Mouse (Mus musculus) erythroid progenitor cell, adult 5-6 weeks (primary cell): ENCODE data around the gene Pex11b. TPM values are rescaled to one million over a fixed set of nuclear protein-coding genes. Genes with fewer than 3 reads are reported as not detected.
"Not testable (repeated sequence)": the region's sequence is repeated elsewhere in the genome, so short reads cannot be mapped to it uniquely, and the experiment has no call there.

Source experiments
- ATAC-seq: replicated peaks from 2 replicates; pipeline ENCODE4 v1.8.0; 2016; ENCODE audit warnings: moderate number of reproducible peaks, mild to moderate bottlenecking, moderate TSS enrichment, inconsistent platforms; ENCODE audit not compliant: poor library complexity, low FRiP score, severe bottlenecking
- total RNA-seq, 2 experiments: library from RNA; stranded (forward) in 1 of 2; stranded (reverse) in 1 of 2; fragments of 150-400 nt in 1 of 2; fragments of 186-747, 209-891 nt in 1 of 2; gene quantifications; 2 replicates each; pipeline versions ENCODE4 v1.2.3 to v1.2.4; 2015 to 2017; ENCODE audit warnings: low replicate concordance in 2 of 2

The Pex11b gene
- total RNA-seq, 2 experiments from 2014 or later: 0.68 to 18.9 TPM

DNA sequence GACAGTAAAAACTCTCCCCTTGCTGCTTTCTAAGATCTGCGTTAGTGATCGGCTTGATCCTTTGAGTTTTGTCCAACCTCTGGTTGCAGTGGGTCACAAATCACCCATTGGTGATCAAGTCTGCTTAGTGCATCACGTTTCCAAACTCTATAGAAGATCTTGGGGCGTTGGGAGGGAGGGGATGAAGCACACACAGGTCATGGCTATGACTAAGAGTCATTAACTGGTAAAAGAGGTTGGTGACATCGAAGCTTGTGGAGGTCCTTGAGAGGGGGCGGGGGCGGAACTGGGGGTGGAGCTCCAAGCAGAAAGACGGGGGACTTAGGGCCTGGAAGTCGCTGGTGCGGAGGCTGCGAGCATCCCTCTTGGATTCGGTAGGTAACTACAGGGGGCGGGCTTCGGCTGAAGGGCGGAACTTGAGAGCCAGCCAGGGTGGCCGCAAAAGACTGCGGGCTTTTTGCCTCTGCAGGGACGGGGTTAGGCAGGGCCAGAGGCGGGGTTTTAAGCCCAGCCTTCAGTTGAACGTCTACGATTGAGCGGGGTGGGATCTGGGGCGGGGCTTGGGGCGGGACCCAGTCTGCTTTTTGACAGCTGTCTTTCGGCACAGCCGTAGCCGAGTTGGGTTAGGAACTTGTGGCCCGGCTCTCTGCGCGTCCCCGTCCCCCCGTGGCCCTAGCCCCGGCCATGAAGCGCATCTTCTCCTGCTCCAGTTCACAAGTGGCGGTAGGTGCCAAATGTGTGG is 34.7 kb downstream of the Pex11b start, which contains the start of gene Ankrd35:
Gene Ankrd35 (plus strand): TSS at position 405 of the 742 bp plus-strand sequence.
- peak; percentile 92 for ATAC-seq

DNA sequence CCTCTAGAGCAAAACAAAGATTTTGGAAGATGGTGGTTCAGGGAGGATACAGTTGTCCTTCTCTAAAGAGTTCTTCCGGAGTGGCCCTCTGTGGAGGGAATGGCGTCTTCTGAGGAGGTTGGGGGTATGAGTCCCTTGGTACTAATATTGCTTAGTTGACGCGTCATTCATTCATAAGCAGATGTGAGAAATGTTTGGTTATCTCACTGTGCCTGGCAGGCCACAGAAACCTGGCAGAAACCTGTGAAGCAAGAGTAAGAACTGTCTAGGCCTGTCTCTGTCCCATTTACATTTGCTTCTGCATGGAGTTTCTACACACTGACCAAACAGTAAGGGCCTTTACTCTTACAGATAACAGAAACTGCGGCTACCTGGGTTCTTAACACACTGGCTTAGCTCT is 36.3 kb downstream of the Pex11b start:
- no peak for ATAC-seq

DNA sequence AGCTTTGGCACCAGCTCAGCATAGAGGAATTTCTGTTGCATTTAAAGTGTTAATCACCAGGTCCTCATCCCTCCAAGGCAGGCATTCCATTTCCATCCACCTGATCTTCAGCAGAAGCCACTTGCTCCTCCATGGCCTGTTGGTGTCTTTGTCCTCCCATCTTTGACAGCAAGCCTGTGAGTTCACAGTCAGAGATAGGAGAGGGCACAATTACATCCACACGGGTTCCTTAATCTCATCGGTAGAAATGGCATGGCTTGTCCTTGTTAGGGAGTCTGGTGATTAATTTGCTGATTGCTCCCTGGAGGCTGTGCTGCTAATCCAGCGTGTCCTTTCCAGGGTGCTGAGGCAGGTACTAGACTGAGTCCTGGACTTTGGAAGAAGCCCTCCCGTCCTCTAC is 38.3 kb downstream of the Pex11b start:
- ATAC-seq: no peak

DNA sequence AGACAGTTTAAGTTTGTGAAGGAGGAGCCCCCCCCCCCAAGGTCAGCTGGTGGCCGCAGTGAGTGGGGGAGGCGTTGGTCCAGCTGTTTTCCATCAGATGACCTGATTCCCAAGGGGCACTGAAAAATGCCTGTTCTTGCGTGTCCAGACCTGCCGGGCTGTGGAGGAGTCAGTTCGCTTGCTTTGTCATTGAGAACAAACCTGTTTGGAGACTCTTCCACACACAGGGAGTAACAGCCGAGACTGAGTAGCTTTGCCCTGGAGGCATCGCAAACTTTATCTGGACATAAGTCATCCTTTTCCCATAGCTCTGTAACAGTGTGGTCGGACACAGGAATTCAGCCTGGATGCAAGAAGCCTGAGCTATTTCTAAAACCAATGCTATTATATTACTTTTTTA is 39.3 kb downstream of the Pex11b start:
- no peak for ATAC-seq

DNA sequence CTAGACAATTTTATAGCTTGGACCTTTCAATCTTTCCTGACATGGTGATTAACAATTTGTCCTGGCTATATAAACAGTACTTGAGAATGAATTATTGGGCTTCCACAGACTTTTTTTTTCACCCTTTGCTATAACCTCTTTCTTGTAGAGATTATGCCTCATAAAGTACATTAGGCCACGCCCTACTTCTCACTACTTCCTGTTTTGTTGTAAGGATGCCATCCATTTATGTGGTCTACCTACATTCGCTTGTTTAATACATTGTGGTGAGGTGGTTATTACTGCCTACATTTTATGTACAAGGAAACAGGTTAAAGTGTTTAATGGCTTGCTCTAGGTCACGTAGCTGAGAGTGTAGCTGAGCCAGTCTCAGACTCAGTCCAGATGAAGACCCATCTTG is 40.0 kb downstream of the Pex11b start:
- ATAC-seq: no peak

DNA sequence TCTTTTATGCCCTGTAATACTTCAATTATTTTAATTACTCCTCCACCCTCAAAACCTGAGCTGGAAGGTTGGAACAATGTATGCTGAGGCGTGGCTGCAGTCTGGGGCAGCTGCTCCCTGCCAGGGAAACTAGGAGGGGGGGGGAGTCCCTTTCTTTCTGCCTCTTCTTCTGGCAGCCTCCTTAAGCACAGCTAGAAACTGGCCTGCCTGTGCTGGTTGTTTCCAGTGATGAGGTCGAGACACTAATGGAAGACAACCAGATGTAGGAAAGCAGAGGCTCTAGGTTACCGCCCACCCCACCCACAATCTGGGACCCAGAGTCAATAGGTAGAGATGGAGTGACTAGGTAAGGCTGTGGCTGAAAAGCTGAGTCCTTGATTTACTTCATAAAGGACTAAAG is 40.5 kb downstream of the Pex11b start:
- ATAC-seq: no peak

DNA sequence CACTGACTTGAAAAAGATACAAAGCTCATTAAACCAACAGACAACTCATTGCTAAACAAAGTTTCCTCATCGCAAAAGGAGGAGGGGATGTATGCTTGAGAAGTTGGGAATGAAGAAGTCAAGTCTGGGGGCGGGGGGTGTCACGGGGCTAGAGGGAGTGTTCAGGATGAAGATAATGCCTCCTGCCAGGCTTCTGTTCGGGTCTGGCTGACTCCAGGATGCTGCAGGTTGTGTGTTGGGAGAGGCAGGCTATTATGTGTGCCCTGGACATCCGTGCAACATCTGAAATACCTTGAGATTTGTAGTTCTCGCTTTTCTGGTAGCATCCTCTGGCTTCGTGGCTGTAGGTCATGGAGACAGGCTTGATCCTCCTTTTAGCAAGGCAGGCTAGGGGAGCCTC is 43.3 kb downstream of the Pex11b start:
- ATAC-seq: no peak

DNA sequence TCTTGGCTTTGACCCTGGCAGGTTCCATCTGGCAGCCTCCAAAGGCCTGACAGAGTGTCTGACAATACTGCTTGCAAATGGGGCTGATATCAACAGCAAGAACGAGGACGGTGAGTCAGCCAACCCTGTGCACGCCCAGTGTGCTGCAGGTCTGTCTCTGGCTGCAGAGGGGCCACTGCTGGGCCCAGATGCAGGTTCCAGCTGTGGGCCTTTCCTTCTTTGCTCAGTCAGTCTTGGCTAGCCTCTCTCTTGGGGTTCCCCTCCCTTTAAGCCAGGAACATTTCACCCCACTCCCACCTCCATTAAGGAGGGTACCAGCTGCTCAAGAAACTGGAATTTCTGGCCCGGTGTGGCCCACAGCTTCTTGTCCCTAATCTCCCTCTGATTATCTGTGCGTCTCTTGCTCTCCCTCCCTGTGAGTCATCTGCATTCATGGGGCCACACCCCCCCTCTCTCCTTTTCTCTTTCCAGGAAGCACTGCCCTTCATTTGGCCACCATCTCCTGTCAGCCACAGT is 44.0 kb downstream of the Pex11b start:
- no peak for ATAC-seq

DNA sequence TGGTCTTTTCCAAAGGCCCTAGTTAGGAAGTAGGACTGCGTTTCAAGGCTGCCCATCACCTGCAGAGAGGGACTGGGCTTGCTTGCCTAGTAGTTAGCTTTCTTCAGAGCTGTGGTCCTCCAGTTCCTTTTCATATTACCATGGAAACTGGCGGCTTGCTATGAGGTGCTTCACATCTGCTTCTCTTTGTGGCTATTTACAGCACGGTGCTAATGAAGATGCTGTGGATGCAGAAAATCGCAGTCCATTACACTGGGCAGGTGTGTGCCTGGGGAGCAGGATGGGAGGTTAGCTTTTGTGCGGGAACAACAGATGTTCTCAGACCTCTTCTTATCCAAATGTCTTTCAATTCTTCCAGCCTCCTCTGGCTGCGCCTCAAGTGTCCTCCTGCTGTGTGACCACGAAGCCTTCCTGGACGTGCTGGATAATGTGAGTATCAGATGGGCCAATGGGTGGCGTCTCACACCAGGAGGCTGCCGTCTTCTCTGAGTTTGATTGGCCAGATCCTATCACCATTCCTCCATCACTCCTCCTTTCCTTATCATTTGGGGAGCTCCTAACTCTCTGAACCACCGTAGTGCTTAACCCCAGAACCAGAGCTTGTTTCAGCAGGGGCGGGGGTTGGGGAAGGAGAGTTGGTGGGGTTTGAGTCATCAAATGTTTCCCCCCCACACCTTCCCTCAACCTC is 45.2 kb downstream of the Pex11b start:
- no peak for ATAC-seq

DNA sequence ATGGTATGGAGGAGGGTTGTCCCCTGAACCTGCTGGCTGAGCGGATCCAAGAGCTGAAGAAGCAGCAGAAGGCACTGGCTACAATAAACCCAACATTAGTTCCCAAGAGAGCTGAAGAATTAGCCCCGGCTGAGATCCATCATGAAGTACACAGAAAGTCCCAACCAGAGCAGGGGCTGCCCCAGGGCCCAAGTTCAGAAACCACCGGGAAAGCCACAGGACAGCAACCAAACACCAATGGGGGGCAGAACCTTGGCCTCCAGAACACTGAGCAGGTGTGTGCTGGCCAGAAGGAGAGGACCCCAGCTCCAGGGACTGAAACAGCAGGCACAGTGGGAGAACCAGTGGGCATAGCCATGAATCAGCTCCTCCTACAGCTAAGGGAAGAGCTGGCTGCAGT is 48.3 kb downstream of the Pex11b start:
- no peak for ATAC-seq

DNA sequence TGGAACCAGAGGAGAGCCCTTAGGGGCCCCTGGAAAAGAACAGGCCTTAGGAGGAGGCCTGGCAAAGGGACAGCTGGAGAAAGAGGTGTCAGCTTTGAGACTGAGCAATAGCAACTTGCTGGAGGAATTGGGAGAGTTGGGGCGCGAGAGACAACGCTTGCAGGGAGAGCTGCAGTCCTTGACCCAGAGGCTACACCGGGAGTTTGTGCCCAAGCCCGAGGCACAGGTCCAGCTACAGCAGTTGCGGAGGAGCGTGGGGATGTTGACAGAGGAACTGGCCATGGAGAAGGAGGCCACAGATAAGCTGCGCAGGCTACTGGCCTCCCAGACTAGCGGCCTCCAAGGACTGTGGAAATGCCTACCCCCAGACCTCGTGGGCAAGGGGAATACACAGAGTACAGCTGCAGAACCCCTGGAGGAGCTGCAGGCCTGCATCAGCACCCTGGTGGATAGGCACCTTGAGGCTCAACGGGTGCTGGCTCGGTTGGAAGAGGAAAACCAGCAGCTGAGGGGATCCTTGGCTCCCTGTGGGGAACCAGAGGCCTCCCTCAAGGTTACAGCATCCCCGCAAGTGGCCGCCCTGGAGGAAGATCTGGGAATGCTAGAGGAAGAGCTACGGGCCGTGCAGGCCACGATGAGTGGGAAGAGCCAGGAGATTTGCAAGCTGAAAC is 49.1 kb downstream of the Pex11b start:
- ATAC-seq: no peak

DNA sequence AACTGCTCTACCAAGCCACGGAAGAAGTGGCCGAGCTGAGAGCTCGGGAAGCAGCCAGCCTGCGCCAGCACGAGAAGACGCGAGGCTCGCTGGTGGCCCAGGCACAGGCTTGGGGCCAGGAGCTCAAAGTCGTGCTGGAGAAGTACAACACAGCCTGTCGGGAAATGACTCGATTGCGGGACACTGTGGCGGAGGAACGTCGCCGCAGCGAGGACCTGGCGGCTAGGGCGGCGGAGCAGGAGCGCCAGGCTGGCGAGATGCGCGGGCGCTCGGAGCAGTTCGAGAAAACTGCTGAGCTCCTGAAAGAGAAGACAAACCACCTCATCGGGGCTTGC is 49.6 kb downstream of the Pex11b start:
- no peak for ATAC-seq

DNA sequence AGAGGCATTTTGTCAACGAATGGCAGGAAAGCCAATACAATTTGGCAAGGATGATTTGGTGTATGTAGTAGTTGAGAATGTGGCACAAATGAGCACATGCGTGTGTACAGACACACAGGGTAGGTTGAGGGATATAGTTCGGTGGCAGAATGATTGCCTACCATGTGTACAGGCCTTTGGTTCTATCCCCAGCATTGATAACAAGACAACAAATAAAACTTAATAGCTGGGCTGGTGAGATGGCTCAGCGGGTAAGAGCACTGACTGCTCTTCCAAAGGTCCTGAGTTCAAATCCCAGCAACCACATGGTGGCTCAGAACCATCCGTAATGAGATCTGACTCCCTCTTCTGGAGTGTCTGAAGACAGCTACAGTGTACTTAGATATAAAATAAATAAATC is 50.9 kb downstream of the Pex11b start:
- not testable (repeated sequence) for ATAC-seq

DNA sequence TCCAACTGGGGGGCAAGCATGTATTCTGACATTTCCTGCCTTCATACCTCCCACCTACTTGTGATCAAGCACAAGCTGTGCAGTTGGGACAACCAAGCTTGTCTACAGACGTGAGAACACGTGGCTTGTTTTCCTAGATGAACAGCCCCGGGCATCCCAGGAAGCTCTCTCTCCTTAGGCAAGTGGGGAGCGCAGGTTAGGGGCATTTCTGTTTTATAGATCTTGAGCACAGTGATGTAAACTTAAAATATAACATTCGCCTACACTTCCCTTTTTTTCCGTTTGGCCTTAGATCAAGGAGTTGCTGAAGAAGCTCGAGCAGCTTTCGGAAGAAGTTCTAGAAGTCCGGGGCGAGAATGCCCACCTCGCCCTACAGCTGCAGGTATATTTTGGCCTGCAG is 53.7 kb downstream of the Pex11b start:
- ATAC-seq: no peak

DNA sequence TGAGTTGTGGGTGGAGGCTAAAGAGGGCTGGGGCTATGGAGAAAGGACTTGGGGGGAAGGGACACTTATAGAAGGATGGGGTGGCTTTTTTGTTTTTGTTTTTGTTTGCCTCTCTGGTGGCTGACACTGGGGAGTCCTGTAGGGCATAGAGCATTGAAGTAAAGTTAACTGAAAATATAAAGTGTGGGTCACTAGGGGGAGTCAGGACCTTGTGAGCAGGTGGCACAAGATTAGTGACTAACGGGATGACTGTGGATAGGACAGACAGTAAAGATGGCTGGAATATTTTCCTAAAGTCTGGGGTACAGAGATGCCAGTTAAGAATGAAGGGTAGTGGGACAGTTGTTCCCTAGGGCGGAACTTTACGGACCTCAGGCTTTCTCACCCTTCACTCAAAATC is 55.1 kb downstream of the Pex11b start:
- ATAC-seq: no peak

DNA sequence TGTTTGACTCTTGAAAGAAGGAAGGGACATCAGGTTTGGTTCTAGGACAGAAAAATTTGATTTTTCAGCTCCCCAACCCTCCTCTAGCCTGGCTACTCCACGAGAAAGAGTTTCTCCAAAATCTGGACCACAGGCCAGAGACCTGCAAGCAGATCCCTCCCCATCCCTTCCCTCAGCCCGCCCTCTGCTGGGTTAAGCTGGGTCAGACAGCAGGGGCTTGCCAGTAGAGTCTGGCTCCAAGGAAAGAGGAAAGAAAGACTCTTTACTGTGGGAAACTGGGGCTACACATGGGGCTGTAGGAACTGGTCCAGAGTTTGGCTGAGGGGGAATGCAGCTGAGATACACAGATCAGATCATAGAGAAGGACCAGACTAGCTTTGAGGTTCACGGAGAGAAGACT is 57.3 kb downstream of the Pex11b start:
- ATAC-seq: no peak

DNA sequence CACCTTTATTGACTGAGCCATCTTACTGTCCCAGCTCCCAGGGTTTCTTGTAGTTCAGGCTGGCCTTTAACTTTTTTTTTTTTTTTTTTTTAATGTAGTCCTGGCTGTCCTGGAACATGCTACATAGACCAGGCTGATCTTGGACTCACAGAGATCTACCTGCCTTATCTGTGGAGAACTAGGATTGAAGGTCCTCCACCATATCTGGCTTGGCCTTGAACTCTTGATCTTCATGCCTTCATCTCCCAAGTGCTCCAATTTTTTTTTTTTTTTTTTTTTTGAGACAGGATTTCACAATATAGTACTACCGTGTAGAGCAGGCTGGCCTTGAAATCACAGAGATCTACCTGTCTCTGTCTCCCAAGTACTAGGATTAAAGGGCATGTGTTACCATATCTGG is 58.4 kb downstream of the Pex11b start:
- ATAC-seq: no peak
